Mouse (Mus musculus) thymus, adult 2 months (tissue): Measurements from ENCODE around the gene Col11a2.
A peak's percentile ranks its signal among the peaks of the same experiment; 100 is the strongest.

ENCODE experiments used
- CTCF ChIP-seq: fragments of 200-500 bp; IDR thresholded peaks from 2 replicates; pipeline ENCODE4 v1.5.1; 2012; ENCODE audit warnings: mild to moderate bottlenecking, control low read depth, low read length, moderate library complexity, borderline replicate concordance; ENCODE audit not compliant: control insufficient read depth, poor library complexity, insufficient read depth; ENCODE audit errors: extremely low read depth
- POLR2A ChIP-seq: fragments of 200-500 bp; IDR thresholded peaks from 2 replicates; pipeline ENCODE4 v1.6.1; 2012; ENCODE audit warnings: mild to moderate bottlenecking, low read length, control low read depth, moderate library complexity; ENCODE audit not compliant: control insufficient read depth, poor library complexity, insufficient read depth; ENCODE audit errors: extremely low read depth

GRCm38 (mm10) chr17:34077549-34077948, 38.3 kb downstream of the Col11a2 start:
- TF ChIP-seq CTCF (0 out of 2 replicates have a peak, but pooled peaks have one; percentile 18), POLR2A (no peak)
